In genomic region chr6:114790902-114791301, GRCm38 (mm10) we compare ENCODE assay signal across 22 mouse cellular contexts.
DNase-seq lines count a peak whose midpoint lies in the region; ATAC-seq and TF ChIP-seq lines count a peak whose summit lies in the region.
"Had no signal": no experiment of that assay in that cellular context is flagged by ENCODE, and none has a peak within 500 bp of the region (broad histone marks: within the 10 kb centered on the region; RNA-seq: fewer than 3 reads in every experiment).

No protein-coding gene starts in this region.

- 28% methylated on average over 7 of the region's 7 CpGs for WGBS in limb, embryonic 12.5 days
- WGBS in limb, embryonic 10.5 days = 49% methylated on average over 7 of the region's 7 CpGs
- 45% methylated on average over 7 of the region's 7 CpGs for WGBS in embryonic facial prominence, embryonic 11.5 days
- 31% methylated on average over 7 of the region's 7 CpGs for WGBS in limb, embryonic 14.5 days
- WGBS in forebrain, embryonic 14.5 days = 90% methylated on average over 7 of the region's 7 CpGs

- no peak overlapping the region for H3K4me3 ChIP-seq in limb, embryonic 12.5 days (replicated peaks)
- no peak overlapping the region for H3K4me3 ChIP-seq in limb, embryonic 10.5 days
- H3K4me3 ChIP-seq in embryonic facial prominence, embryonic 11.5 days (ENCODE audit: low read depth, low read length) = no peak overlapping the region
- H3K4me3 ChIP-seq in limb, embryonic 14.5 days (replicated peaks; ENCODE audit: low read length) = no peak overlapping the region
- no peak overlapping the region for H3K4me3 ChIP-seq in forebrain, embryonic 14.5 days (ENCODE audit: low read depth, low read length)
- H3K4me3 ChIP-seq: embryonic facial prominence, embryonic 13.5 days; erythroblast, embryonic 14.5 days; forebrain, embryonic 12.5 days; hindbrain, embryonic 10.5 days; hindbrain, embryonic 15.5 days; intestine, embryonic 15.5 days had no signal

- H3K9ac ChIP-seq in limb, embryonic 12.5 days (replicated peaks) = no peak overlapping the region
- H3K9ac ChIP-seq in embryonic facial prominence, embryonic 11.5 days (replicated peaks; ENCODE audit: low read length) = no peak overlapping the region
- H3K9ac ChIP-seq in limb, embryonic 14.5 days (ENCODE audit: low read depth, low read length, severe bottlenecking) = no peak overlapping the region
- H3K9ac ChIP-seq in forebrain, embryonic 14.5 days (ENCODE audit: low read length) = no peak overlapping the region
- H3K9ac ChIP-seq: embryonic facial prominence, embryonic 13.5 days; forebrain, embryonic 12.5 days; hindbrain, embryonic 15.5 days; intestine, embryonic 15.5 days had no signal

- H3K4me2 ChIP-seq in limb, embryonic 12.5 days = no peak overlapping the region
- H3K4me2 ChIP-seq in embryonic facial prominence, embryonic 11.5 days (ENCODE audit: low read depth, low read length) = no peak overlapping the region
- H3K4me2 ChIP-seq in limb, embryonic 14.5 days (replicated peaks; ENCODE audit: low read depth, low read length, severe bottlenecking) = no peak overlapping the region
- H3K4me2 ChIP-seq in forebrain, embryonic 14.5 days (ENCODE audit: low read length) = no peak overlapping the region
- H3K4me2 ChIP-seq: embryonic facial prominence, embryonic 13.5 days; forebrain, embryonic 12.5 days; heart, embryonic 11.5 days; hindbrain, embryonic 15.5 days; intestine, embryonic 15.5 days had no signal

- no peak for DNase-seq in limb, embryonic 10.5 days (ENCODE audit: low spot score)
- peak; percentile 40 for DNase-seq in embryonic facial prominence, embryonic 11.5 days (ENCODE audit: low spot score)
- DNase-seq in limb, embryonic 14.5 days (ENCODE audit: low spot score) = no peak
- DNase-seq in forebrain, embryonic 14.5 days (ENCODE audit: low spot score) = no peak
- no peak for DNase-seq in spleen, adult 18-20 months
- DNase-seq: adrenal gland, adult 8-10 months; adrenal gland, postnatal 25 days; cerebellum, adult 11-12 months; cerebellum, adult 9-10 months; cerebellum, postnatal 14 days; heart, adult 11 months; heart, postnatal 36 days; kidney, adult 11 months had no signal

- H3K27ac ChIP-seq in limb, embryonic 12.5 days = peak overlapping the region; percentile 42; the same call in 1 of the 2 replicates
- H3K27ac ChIP-seq in limb, embryonic 10.5 days = no peak overlapping the region
- no peak overlapping the region for H3K27ac ChIP-seq in embryonic facial prominence, embryonic 11.5 days (replicated peaks; ENCODE audit: low read depth, low read length)
- H3K27ac ChIP-seq in limb, embryonic 14.5 days (replicated peaks; ENCODE audit: low read depth, low read length) = no peak overlapping the region
- no peak overlapping the region for H3K27ac ChIP-seq in forebrain, embryonic 14.5 days (ENCODE audit: low read depth, low read length)
- H3K27ac ChIP-seq: embryonic facial prominence, embryonic 13.5 days; forebrain, embryonic 12.5 days; hindbrain, embryonic 10.5 days; hindbrain, embryonic 15.5 days; intestine, embryonic 15.5 days had no signal

- ATAC-seq in limb, embryonic 12.5 days (ENCODE audit: insufficient number of reproducible peaks, insufficient read depth, low FRiP score, low TSS enrichment, low read depth) = no peak
- no peak for ATAC-seq in embryonic facial prominence, embryonic 11.5 days (replicated peaks; ENCODE audit: insufficient number of reproducible peaks, low FRiP score, low TSS enrichment, low read depth)
- ATAC-seq in limb, embryonic 14.5 days (ENCODE audit: low FRiP score, low read depth) = peak; percentile 70; the same call in 1 of the 2 replicates
- no peak for ATAC-seq in forebrain, embryonic 14.5 days
- ATAC-seq: forebrain, embryonic 16.5 days; intestine, embryonic 15.5 days had no signal

- no peaks in the 10 kb centered on the region for H3K36me3 ChIP-seq in limb, embryonic 12.5 days
- no peaks in the 10 kb centered on the region for H3K36me3 ChIP-seq in limb, embryonic 10.5 days
- H3K36me3 ChIP-seq in embryonic facial prominence, embryonic 11.5 days (replicated peaks; ENCODE audit: control insufficient read depth, insufficient read depth, low read depth, low read length) = no peaks in the 10 kb centered on the region
- H3K36me3 ChIP-seq in limb, embryonic 14.5 days (ENCODE audit: control insufficient read depth, insufficient read depth, low read length) = no peaks in the 10 kb centered on the region
- H3K36me3 ChIP-seq in forebrain, embryonic 14.5 days (ENCODE audit: control insufficient read depth, insufficient read depth, low read length) = no peaks in the 10 kb centered on the region
- H3K36me3 ChIP-seq: embryonic facial prominence, embryonic 13.5 days; forebrain, embryonic 12.5 days; hindbrain, embryonic 10.5 days; hindbrain, embryonic 15.5 days; intestine, embryonic 15.5 days had no signal

- peaks cover 30% of the 10 kb centered on the region for H3K4me1 ChIP-seq in limb, embryonic 12.5 days (replicated peaks)
- H3K4me1 ChIP-seq in limb, embryonic 10.5 days = peaks cover 21% of the 10 kb centered on the region
- no peaks in the 10 kb centered on the region for H3K4me1 ChIP-seq in embryonic facial prominence, embryonic 11.5 days (ENCODE audit: control insufficient read depth, insufficient read depth, low read length)
- H3K4me1 ChIP-seq in limb, embryonic 14.5 days (ENCODE audit: control insufficient read depth, insufficient read depth, low read length) = peaks cover 22% of the 10 kb centered on the region
- no peaks in the 10 kb centered on the region for H3K4me1 ChIP-seq in forebrain, embryonic 14.5 days (ENCODE audit: control insufficient read depth, insufficient read depth, low read length)
- H3K4me1 ChIP-seq: hindbrain, embryonic 15.5 days; intestine, embryonic 15.5 days had no signal

- H3K27me3 ChIP-seq in limb, embryonic 12.5 days = no peaks in the 10 kb centered on the region
- no peaks in the 10 kb centered on the region for H3K27me3 ChIP-seq in limb, embryonic 10.5 days (ENCODE audit: low read depth, poor library complexity, severe bottlenecking)
- no peaks in the 10 kb centered on the region for H3K27me3 ChIP-seq in embryonic facial prominence, embryonic 11.5 days (ENCODE audit: control insufficient read depth, insufficient read depth, low read length)
- H3K27me3 ChIP-seq in limb, embryonic 14.5 days (ENCODE audit: control insufficient read depth, insufficient read depth, low read length) = no peaks in the 10 kb centered on the region
- no peaks in the 10 kb centered on the region for H3K27me3 ChIP-seq in forebrain, embryonic 14.5 days (replicated peaks; ENCODE audit: control insufficient read depth, insufficient read depth, low read length)
- H3K27me3 ChIP-seq: embryonic facial prominence, embryonic 13.5 days; forebrain, embryonic 12.5 days; hindbrain, embryonic 15.5 days; intestine, embryonic 15.5 days had no signal

- no peaks in the 10 kb centered on the region for H3K9me3 ChIP-seq in limb, embryonic 12.5 days
- no peaks in the 10 kb centered on the region for H3K9me3 ChIP-seq in limb, embryonic 10.5 days (replicated peaks)
- H3K9me3 ChIP-seq in embryonic facial prominence, embryonic 11.5 days (replicated peaks; ENCODE audit: control insufficient read depth, low read length) = no peaks in the 10 kb centered on the region
- no peaks in the 10 kb centered on the region for H3K9me3 ChIP-seq in limb, embryonic 14.5 days (ENCODE audit: control insufficient read depth, low read length)
- H3K9me3 ChIP-seq in forebrain, embryonic 14.5 days (replicated peaks; ENCODE audit: control insufficient read depth, low read length) = no peaks in the 10 kb centered on the region
- H3K9me3 ChIP-seq: embryonic facial prominence, embryonic 13.5 days; forebrain, embryonic 12.5 days; hindbrain, embryonic 10.5 days; hindbrain, embryonic 15.5 days; intestine, embryonic 15.5 days had no signal

- TF ChIP-seq POLR2A in limb, embryonic 14.5 days (IDR thresholded peaks at IDR 0.05; ENCODE audit: borderline replicate concordance, extremely low read depth, insufficient read depth, insufficient read length) = no peak
